Mouse (Mus musculus): Measurements from ENCODE around the gene Olfr307.
"Not testable (repeated sequence)": the region's sequence is repeated elsewhere in the genome, so short reads cannot be mapped to it uniquely, and the experiment has no call there.

The Olfr307 gene

DNA sequence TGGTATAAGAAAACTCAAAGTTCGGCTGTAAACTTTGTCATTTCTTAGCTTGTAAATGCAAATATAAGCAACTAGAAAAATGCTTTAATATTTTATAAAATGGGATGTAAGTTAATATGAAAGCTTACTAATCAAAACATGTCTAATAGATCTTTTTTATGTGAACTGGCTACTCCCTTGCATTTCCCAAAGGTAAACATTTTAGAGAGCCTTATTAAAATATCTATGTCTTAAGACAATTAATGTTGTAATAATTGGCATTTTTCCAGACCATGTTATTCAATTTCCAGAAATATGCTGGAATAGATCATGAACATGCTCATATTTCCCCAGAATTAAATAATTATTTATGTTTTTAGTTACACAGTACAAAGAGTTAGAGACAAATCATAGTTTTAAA, at the start of gene Olfr307:
Gene Olfr307, minus strand, starts transcription at position 101 of the 400 bp plus-strand sequence.
- DNase-seq: no peak

DNA sequence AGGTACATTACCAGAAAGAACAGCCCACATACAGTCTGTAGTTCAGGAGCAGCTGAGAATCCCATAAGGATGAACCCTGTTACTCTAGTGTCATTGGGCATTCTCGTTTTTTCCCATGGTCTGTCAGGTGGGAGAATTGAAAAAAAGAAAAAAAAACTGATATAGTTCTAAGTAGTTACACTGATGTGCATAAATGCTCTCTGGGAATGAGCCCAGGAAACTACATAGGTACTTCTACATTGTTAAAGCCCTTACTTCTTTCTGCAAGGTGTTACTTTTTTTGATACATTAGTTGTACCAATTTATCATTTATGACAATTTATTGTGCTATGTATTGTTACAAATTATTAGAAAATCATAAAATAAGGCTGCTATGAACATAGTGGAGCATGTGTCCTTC, 49.2 kb upstream of the Olfr307 start, which contains the start of gene Olfr304:
Gene Olfr304, minus strand, starts transcription at position 101 of the 400 bp plus-strand sequence.
- DNase-seq: no peak

DNA sequence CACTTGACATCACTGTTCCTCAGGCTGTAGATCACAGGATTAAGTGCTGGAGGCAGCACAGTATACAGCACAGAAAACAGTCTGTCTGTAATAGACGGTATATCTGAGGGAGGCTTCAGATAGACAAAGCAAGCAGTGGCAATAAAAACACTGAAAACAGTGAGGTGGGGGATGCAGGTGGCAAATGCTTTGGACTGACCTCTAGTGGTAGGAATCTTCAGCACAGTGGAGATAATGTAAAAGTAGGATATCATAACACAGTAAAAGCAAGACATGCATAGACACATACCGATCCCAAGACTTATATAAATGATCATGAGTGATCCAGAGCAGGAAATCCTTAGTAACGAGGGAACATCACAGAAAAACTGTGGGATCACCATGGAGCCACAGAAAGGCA, 48.4 kb upstream of the Olfr307 start:
- DNase-seq: no peak

DNA sequence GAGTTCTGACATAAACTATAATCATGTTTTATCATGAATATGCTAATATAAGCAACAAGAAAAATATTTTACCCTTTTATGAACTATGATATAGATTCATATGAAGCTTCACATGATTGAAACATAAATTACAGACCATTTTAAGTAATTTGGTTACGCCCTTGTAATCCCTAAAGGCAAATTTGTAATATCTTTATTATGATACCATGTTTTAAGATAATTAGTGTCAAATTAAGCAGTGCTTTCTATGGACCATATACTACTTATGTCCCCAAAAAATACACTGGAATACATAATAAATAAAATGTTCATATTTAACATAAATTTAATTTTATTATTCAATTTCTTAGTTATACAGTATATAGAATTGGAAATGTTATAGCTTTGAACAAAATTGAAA, 29.4 kb upstream of the Olfr307 start, which contains the start of gene Olfr305:
Gene Olfr305, minus strand, starts transcription at position 101 of the 400 bp plus-strand sequence.
- DNase-seq: no peak

DNA sequence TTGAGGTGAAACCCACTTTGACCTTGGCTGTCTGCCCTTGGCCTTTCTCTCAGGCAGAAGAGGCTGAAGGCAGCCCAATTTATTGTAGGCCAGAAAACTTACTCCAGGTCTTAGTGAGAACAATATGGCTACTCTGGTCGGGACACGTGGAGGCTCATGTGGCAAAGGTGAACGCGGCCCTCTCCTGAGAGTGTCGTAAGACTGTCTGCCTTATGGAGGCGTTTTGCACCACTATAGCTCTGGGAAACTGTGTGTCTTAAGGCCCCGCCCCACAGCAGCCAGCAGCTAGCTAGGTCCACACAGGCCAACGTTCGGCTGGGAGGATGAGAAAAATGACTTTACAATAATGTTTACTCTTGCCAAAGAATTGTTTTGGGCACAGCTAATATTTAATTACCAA, 8.9 kb upstream of the Olfr307 start:
- DNase-seq: not testable (repeated sequence)

DNA sequence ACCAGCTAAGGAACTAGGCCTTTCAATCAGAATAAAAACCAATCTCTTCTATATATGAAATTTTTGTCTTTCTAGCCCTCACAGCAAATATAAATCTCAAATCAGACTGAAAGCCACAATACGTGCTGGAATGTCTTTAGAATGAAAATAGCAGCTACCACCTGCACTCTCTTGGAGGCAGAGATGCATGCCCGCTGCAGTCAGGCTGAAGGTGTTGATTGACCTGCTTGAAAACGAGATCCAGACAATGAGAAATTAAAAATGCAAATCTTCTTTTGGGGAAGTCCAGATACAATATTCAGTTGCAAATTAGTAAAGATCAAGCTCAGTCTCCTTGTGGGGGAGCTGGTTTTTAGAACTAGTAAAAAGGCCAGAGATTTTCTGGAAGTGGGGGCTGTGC, 6.9 kb upstream of the Olfr307 start:
- no peak for DNase-seq

DNA sequence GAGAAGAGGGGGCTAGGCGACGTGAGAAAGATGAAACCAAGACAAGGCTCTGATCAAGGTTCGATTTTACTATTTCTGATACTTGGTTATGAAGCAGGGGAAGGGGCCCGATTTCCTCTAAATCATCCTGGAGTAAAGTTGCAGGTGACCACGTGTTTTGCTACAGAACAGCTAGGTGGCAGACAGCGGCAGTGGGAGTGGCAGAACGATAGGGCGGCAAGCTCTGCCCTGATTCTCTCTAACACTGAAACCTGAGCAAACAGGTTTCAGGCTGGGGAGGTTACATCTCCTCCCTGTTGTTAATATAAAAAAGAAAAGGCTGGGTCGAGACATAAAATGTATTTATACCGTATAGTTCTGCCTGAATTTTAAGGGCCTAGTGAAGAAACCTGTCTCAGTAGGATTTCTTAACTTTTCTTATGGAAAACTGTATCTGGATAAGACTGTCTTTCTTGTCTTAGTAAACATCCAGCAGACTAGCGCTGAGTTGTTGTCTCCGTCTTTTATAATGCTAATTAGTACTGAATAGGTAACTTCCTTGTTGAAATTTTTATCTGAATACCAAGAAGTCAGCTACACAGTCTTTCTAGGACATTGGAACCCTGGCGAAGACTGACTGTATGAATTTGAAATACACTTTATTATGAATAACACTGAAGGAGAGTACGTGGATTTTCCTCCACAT, 5.6 kb upstream of the Olfr307 start:
- DNase-seq: no peak

DNA sequence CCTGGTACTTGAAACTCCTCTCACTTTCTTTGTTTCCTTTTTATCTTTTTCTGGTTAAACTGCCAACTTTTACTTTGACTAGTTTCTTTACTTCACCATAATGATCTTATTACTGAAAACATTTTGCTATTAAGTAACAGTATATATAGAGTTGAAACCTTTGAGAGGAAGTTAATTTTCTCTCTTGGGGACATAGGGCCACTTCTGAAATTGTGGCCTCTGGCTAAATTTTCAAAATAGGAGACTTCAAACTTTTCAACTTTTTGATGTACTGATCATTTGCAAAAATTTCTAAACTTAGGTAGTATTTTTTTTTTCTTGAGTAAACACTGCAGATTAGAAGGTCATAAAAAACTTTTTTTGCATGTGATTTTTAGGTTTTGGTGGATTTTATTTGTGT, 11.9 kb downstream of the Olfr307 start, which contains the start of gene Olfr308:
Gene Olfr308, minus strand, starts transcription at position 101 of the 400 bp plus-strand sequence.
- DNase-seq: no peak

DNA sequence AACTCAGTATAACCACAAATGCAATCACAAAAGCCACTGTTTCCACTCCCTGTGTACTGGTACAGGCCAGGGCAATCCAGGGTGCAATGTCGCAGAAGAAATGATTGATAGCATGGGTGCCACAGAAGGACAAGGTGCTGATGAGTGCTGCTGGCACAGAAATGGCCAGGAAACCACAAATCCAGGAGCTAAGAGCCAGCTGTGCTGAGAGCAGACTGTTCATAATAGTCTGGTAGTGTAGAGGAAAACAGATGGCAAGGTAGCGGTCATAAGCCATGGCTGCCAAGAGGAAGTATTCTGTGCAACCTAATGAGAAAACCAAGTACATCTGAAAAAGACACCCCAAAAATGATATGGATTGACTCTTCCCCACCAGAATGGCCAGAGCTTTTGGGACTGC, 16.1 kb downstream of the Olfr307 start:
- DNase-seq: no peak

DNA sequence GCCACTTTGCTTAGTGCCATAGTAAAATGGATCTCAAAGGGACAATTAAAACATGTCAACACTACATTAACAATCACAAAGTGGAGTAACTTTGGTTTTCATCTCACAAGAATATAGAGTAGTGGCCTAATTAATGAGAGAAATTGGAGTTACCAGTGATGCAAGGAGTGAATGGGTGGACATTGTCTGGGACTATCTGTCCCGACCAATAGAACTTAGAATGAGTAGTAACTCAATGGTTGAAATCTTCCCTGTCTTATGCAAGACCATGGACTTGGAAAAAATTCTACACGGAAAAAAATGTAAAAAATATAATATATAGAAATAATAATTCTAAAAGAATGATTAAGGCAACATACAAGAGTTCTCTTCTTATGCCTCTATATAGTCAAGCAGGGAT, 23.8 kb downstream of the Olfr307 start, which contains the start of gene Olfr309:
Gene Olfr309, minus strand, starts transcription at position 101 of the 400 bp plus-strand sequence.
- no peak for DNase-seq
